Mouse (Mus musculus) myocyte (in vitro differentiated cells): Measurements from ENCODE around the gene Gm10271. TPM values are rescaled to one million over a fixed set of nuclear protein-coding genes. Genes with fewer than 3 reads are reported as not detected.
A peak's percentile ranks its signal among the peaks of the same experiment; 100 is the strongest.

Experiments used
- H3K27me3 ChIP-seq: one replicate; pipeline ENCODE4 v1.6.1; 2011; ENCODE audit not compliant: control insufficient read depth, insufficient read depth, insufficient read length
- H3K36me3 ChIP-seq: one replicate; pipeline ENCODE4 v1.6.1; 2011; ENCODE audit not compliant: control insufficient read depth, insufficient read depth
- H3K4me2 ChIP-seq: one replicate; pipeline ENCODE4 v1.6.1; 2011; ENCODE audit warnings: low read depth, control low read depth
- H3K4me3 ChIP-seq: one replicate; pipeline ENCODE4 v1.5.1; 2011; ENCODE audit warnings: mild to moderate bottlenecking, control low read depth, moderate library complexity
- H3K79me2 ChIP-seq: one replicate; pipeline ENCODE4 v1.6.1; 2011; ENCODE audit not compliant: control insufficient read depth, insufficient read depth
- H3ac ChIP-seq: one replicate; pipeline ENCODE4 v1.6.1; 2011; ENCODE audit not compliant: control insufficient read depth, insufficient read length
- CEBPB ChIP-seq: IDR thresholded peaks from 2 replicates; pipeline ENCODE4 v1.6.1; 2011; ENCODE audit warnings: mild to moderate bottlenecking, moderate library complexity; ENCODE audit not compliant: poor library complexity, insufficient read depth, severe bottlenecking
- E2F4 ChIP-seq: IDR thresholded peaks from one replicate; pipeline ENCODE4 v1.6.1; 2011; ENCODE audit warnings: mild to moderate bottlenecking, control low read depth, moderate library complexity; ENCODE audit not compliant: insufficient read depth
- MAX ChIP-seq: IDR thresholded peaks from one replicate; pipeline ENCODE4 v1.6.1; 2011; ENCODE audit warnings: low read depth, mild to moderate bottlenecking, control low read depth
- MYOD1 ChIP-seq, 3 experiments: IDR thresholded peaks; one replicate each; pipeline ENCODE4 v1.6.1; 2011; ENCODE audit warnings: control low read depth in 2 of 3, low read depth in 2 of 3, mild to moderate bottlenecking in 2 of 3, moderate library complexity in 1 of 3; ENCODE audit not compliant: insufficient read length in 2 of 3, control insufficient read depth in 1 of 3
- MYOG ChIP-seq, 3 experiments: IDR thresholded peaks; one replicate each; pipeline ENCODE4 v1.6.1; 2011; ENCODE audit warnings: control low read depth in 2 of 3, low read depth in 2 of 3, mild to moderate bottlenecking in 2 of 3; ENCODE audit not compliant: insufficient read length in 2 of 3, control insufficient read depth in 1 of 3, insufficient read depth in 1 of 3
- POLR2A ChIP-seq: IDR thresholded peaks from one replicate; pipeline ENCODE4 v1.6.1; 2011; ENCODE audit warnings: low read depth, mild to moderate bottlenecking, control low read depth, moderate library complexity; ENCODE audit not compliant: insufficient read length
- POLR2AphosphoS2 ChIP-seq: IDR thresholded peaks from one replicate; pipeline ENCODE4 v1.6.1; 2011; ENCODE audit warnings: low read depth, control low read depth; ENCODE audit not compliant: insufficient read length
- REST ChIP-seq: IDR thresholded peaks from one replicate; pipeline ENCODE4 v1.6.1; 2011; ENCODE audit warnings: mild to moderate bottlenecking, control low read depth, moderate library complexity; ENCODE audit not compliant: insufficient read depth, insufficient read length
- SRF ChIP-seq: IDR thresholded peaks from one replicate; pipeline ENCODE4 v1.6.1; 2011; ENCODE audit warnings: low read depth; ENCODE audit not compliant: control insufficient read depth, insufficient read length
- TCF12 ChIP-seq: IDR thresholded peaks from one replicate; pipeline ENCODE4 v1.6.1; 2011; ENCODE audit warnings: mild to moderate bottlenecking, control low read depth; ENCODE audit not compliant: poor library complexity, insufficient read depth, severe bottlenecking
- TCF3 ChIP-seq: IDR thresholded peaks from one replicate; pipeline ENCODE4 v1.6.1; 2011; ENCODE audit warnings: low read depth, control low read depth; ENCODE audit not compliant: insufficient read length
- USF1 ChIP-seq: IDR thresholded peaks from one replicate; pipeline ENCODE4 v1.6.1; 2011; ENCODE audit warnings: low read depth, mild to moderate bottlenecking, control low read depth, moderate library complexity
- polyA plus RNA-seq: library from polyadenylated mRNA; unstranded; fragments of >200 nt; fragmentation: generic; extraction: Trizol; gene quantifications from one replicate; pipeline ENCODE4 v1.2.1, GENCODE M21; 2012; ENCODE audit warnings: missing spikeins

Gm10271 gene
- polyA plus RNA-seq, 1 experiment: not detected

DNA sequence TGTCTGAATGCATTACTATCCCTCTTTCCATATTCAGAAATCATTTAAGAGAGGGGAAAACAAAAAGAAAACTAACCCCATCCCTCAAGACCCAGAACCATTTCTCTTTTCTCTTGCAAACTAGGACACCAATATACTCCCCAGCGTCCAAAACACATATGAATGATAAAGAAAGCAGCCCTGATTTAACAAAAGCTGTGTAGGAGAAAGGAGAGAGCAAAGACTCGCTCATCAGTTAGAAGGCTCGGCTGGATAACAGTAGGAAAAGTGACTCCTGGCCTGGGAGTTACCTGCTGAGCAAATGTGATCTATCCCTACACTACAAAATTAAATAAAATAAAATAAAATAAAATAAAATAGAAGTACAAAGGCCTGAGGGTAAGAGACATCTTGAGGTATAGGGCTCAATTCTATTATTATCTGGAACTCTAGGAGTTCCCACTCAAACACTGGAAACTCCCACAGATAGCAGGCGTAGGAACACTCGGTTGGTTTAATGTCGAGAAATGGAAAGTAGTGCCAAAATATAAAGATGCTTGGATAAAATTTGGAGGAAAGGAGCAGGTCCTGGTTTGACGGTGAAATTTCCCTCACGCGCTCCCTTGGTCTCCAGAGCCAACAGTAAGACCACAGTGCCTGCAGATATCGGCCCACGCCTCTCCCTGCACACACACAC lies 15.8 kb downstream of the Gm10271 start:
- no peaks in the 10 kb centered on the region for H3K36me3 ChIP-seq
- H3K4me2 ChIP-seq: no peak overlapping the region
- no peak overlapping the region for H3ac ChIP-seq
- TF ChIP-seq TCF12 (no peak), POLR2AphosphoS2 (no peak), MYOG (IDR thresholded peaks at IDR 0.05; ENCODE audit: control insufficient read depth in 1 of 3, insufficient read depth in 1 of 3, insufficient read length in 2 of 3, low read depth in 2 of 3) (no peak), MAX (no peak), MYOD1 (IDR thresholded peaks at IDR 0.05; ENCODE audit: control insufficient read depth in 1 of 3, insufficient read length in 2 of 3, low read depth in 2 of 3) (no peak), USF1 (no peak), POLR2A (no peak), E2F4 (no peak), TCF3 (no peak), SRF (no peak), CEBPB (no peak), REST (no peak)
- no peaks in the 10 kb centered on the region for H3K27me3 ChIP-seq
- no peak overlapping the region for H3K4me3 ChIP-seq
- H3K79me2 ChIP-seq: no peaks in the 10 kb centered on the region

- no peaks in the 10 kb centered on the region for H3K36me3 ChIP-seq
- H3K4me2 ChIP-seq: no peak overlapping the region
- no peaks in the 10 kb centered on the region for H3K27me3 ChIP-seq
- H3ac ChIP-seq: no peak overlapping the region
- no peaks in the 10 kb centered on the region for H3K79me2 ChIP-seq
- no peak overlapping the region for H3K4me3 ChIP-seq
- no peak for TF ChIP-seq MYOD1 (IDR thresholded peaks at IDR 0.05; ENCODE audit: control insufficient read depth in 1 of 3, insufficient read length in 2 of 3, low read depth in 2 of 3)
- TF ChIP-seq E2F4: no peak
- TF ChIP-seq TCF3: no peak
- TF ChIP-seq CEBPB: no peak
- TF ChIP-seq POLR2AphosphoS2: no peak
- TF ChIP-seq SRF: no peak
- TF ChIP-seq POLR2A: no peak
- TF ChIP-seq MYOG (IDR thresholded peaks at IDR 0.05; ENCODE audit: control insufficient read depth in 1 of 3, insufficient read depth in 1 of 3, insufficient read length in 2 of 3, low read depth in 2 of 3): no peak
- TF ChIP-seq TCF12: no peak
- TF ChIP-seq REST: no peak
- no peak for TF ChIP-seq MAX
- no peak for TF ChIP-seq USF1
Measured at GRCm38 (mm10) chr10:116955191-116955590, 17.2 kb downstream of the Gm10271 start.

GRCm38 (mm10) chr10:116950886-116951285 lies 21.5 kb downstream of the Gm10271 start:
- peak overlapping the region; percentile 31 for H3K4me3 ChIP-seq
- H3K4me2 ChIP-seq: peak overlapping the region; percentile 77
- H3K36me3 ChIP-seq: no peaks in the 10 kb centered on the region
- no peaks in the 10 kb centered on the region for H3K27me3 ChIP-seq
- H3ac ChIP-seq: no peak overlapping the region
- TF ChIP-seq MAX (no peak), MYOD1 (IDR thresholded peaks at IDR 0.05; ENCODE audit: control insufficient read depth in 1 of 3, insufficient read length in 2 of 3, low read depth in 2 of 3) (no peak), POLR2AphosphoS2 (no peak), TCF12 (no peak), MYOG (IDR thresholded peaks at IDR 0.05; ENCODE audit: control insufficient read depth in 1 of 3, insufficient read depth in 1 of 3, insufficient read length in 2 of 3, low read depth in 2 of 3) (no peak), REST (no peak), E2F4 (no peak), SRF (no peak), CEBPB (no peak), TCF3 (no peak), USF1 (no peak)
- H3K79me2 ChIP-seq: peaks cover 21% of the 10 kb centered on the region

- TF ChIP-seq REST (no peak), POLR2AphosphoS2 (peak; percentile 90), MYOD1 (IDR thresholded peaks at IDR 0.05; ENCODE audit: control insufficient read depth in 1 of 3, insufficient read length in 2 of 3, low read depth in 2 of 3) (peak in 2 of 3 experiments; percentile 19 to 48), POLR2A (peak; percentile 91), USF1 (no peak), E2F4 (no peak), SRF (no peak)
- no peaks in the 10 kb centered on the region for H3K27me3 ChIP-seq
- H3ac ChIP-seq: peak within 1 kb of the TSS; percentile 71
- peaks cover 25% of the 10 kb centered on the region for H3K79me2 ChIP-seq
- H3K36me3 ChIP-seq: no peaks in the 10 kb centered on the region
- H3K4me3 ChIP-seq: peak within 1 kb of the TSS; percentile 31
- peak within 1 kb of the TSS; percentile 78 for H3K4me2 ChIP-seq
Measured at GRCm38 (mm10) chr10:116950009-116950769, 22.2 kb downstream of the Gm10271 start, which contains the start of gene Rab3ip. Rab3ip (minus strand) TSS chr10:116950769.
